Mouse (Mus musculus): ENCODE measurements around the gene Slc18a2.

Slc18a2 gene

GRCm38 (mm10) chr19:59260718-59261442 lies at the start of gene Slc18a2:
Slc18a2 (plus strand) TSS chr19:59260896.
- DNase-seq (ENCODE audit: extremely low spot score, low spot score): peak; percentile 68

- no peak for DNase-seq (ENCODE audit: extremely low spot score, low spot score)
Measured at GRCm38 (mm10) chr19:59216891-59217290, 43.8 kb upstream of the Slc18a2 start.

- no peak for DNase-seq (ENCODE audit: extremely low spot score, low spot score)
Measured at GRCm38 (mm10) chr19:59218991-59219390, 41.7 kb upstream of the Slc18a2 start, which contains the start of gene Kcnk18. Kcnk18 (plus strand) TSS chr19:59219214.

- no peak for DNase-seq (ENCODE audit: extremely low spot score, low spot score)
Measured at GRCm38 (mm10) chr19:59221131-59221530, 39.6 kb upstream of the Slc18a2 start.

GRCm38 (mm10) chr19:59228376-59228775 lies 32.3 kb upstream of the Slc18a2 start:
- no peak for DNase-seq (ENCODE audit: extremely low spot score, low spot score)

- DNase-seq (ENCODE audit: extremely low spot score, low spot score): no peak
Measured at GRCm38 (mm10) chr19:59232786-59233185, 27.9 kb upstream of the Slc18a2 start.

GRCm38 (mm10) chr19:59235001-59235400 lies 25.7 kb upstream of the Slc18a2 start:
- no peak for DNase-seq (ENCODE audit: extremely low spot score, low spot score)

GRCm38 (mm10) chr19:59236046-59236445 lies 24.6 kb upstream of the Slc18a2 start:
- DNase-seq (ENCODE audit: extremely low spot score, low spot score): no peak

GRCm38 (mm10) chr19:59238630-59239029 lies 22.1 kb upstream of the Slc18a2 start:
- no peak for DNase-seq (ENCODE audit: extremely low spot score, low spot score)

- DNase-seq (ENCODE audit: extremely low spot score, low spot score): peak; percentile 92
Measured at GRCm38 (mm10) chr19:59239124-59239817, 21.4 kb upstream of the Slc18a2 start.

- DNase-seq (ENCODE audit: extremely low spot score, low spot score): no peak
Measured at GRCm38 (mm10) chr19:59241987-59242386, 18.7 kb upstream of the Slc18a2 start.

- DNase-seq (ENCODE audit: extremely low spot score, low spot score): no peak
Measured at GRCm38 (mm10) chr19:59243057-59243456, 17.6 kb upstream of the Slc18a2 start.

- DNase-seq (ENCODE audit: extremely low spot score, low spot score): no peak
Measured at GRCm38 (mm10) chr19:59248144-59248543, 12.6 kb upstream of the Slc18a2 start.

GRCm38 (mm10) chr19:59248553-59249286 lies 12.0 kb upstream of the Slc18a2 start:
- DNase-seq (ENCODE audit: extremely low spot score, low spot score): no peak

GRCm38 (mm10) chr19:59252651-59253050 lies 8.0 kb upstream of the Slc18a2 start:
- DNase-seq (ENCODE audit: extremely low spot score, low spot score): no peak

GRCm38 (mm10) chr19:59259633-59260032 lies 1.1 kb upstream of the Slc18a2 start:
- DNase-seq (ENCODE audit: extremely low spot score, low spot score): no peak

GRCm38 (mm10) chr19:59261604-59262003 lies 908 bp downstream of the Slc18a2 start:
- no peak for DNase-seq (ENCODE audit: extremely low spot score, low spot score)

GRCm38 (mm10) chr19:59263171-59263570 lies 2.5 kb downstream of the Slc18a2 start:
- no peak for DNase-seq (ENCODE audit: extremely low spot score, low spot score)

GRCm38 (mm10) chr19:59264838-59265532 lies 4.3 kb downstream of the Slc18a2 start:
- no peak for DNase-seq (ENCODE audit: extremely low spot score, low spot score)

GRCm38 (mm10) chr19:59265907-59266306 lies 5.2 kb downstream of the Slc18a2 start:
- DNase-seq (ENCODE audit: extremely low spot score, low spot score): no peak

GRCm38 (mm10) chr19:59267417-59267963 lies 6.8 kb downstream of the Slc18a2 start:
- peak; percentile 25 for DNase-seq (ENCODE audit: extremely low spot score, low spot score)

Measured in neural tube, embryonic 10.5 days (tissue).